Mouse (Mus musculus) activated CD4-positive, CD25-positive, alpha-beta regulatory T cell, adult 4 months (primary cell): ENCODE data around the gene Vps18. TPM values are rescaled to one million over a fixed set of nuclear protein-coding genes. Genes with fewer than 3 reads are reported as not detected.

ENCODE experiments used
- ATAC-seq: one replicate; pipeline ENCODE4 v1.8.0; 2017
- polyA plus RNA-seq, 2 experiments: library from polyadenylated mRNA; unstranded; fragments of 100-300 nt; shearing (Covaris generic); gene quantifications; one replicate each; pipeline ENCODE4 v1.2.1; 2017

The Vps18 gene
- polyA plus RNA-seq, 2 experiments from 2014 or later: 4.7 to 7.1 TPM

DNA sequence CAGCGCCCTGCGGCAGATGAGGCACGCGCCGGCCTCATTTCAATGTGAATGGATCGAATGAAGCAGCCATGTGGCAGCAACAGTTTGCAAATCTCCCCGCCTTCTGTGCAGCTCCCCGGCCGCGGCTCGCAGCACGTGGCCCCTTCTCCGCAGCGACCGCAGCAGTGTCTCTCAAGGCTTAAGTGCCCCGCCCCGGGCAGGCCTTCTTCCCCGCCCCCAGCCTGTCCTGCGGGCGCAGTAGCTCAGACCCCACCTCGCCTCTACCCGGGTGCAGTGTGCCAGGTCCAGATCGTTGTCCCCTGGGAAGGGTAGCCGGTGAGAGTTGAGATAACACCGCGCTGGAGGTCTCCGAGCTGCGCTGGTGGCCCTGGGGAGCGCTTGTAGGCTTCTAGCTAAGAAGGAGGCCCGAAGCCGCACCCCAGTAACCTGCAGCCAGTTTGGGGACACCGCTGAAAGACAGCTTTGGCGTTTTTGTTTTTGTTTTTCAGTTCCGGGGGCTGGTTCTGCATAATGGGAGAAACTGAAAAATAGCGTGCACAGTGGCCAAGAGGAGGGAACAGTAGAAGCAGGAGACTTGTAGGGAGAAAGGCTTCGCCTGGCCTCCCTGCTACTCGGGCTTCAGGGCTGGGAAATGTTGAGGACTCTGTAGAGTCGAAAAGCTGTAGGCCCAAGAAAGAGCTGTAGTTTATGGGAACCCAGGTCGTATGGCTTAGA, 34.2 kb downstream of the Vps18 start:
- no peak for ATAC-seq

DNA sequence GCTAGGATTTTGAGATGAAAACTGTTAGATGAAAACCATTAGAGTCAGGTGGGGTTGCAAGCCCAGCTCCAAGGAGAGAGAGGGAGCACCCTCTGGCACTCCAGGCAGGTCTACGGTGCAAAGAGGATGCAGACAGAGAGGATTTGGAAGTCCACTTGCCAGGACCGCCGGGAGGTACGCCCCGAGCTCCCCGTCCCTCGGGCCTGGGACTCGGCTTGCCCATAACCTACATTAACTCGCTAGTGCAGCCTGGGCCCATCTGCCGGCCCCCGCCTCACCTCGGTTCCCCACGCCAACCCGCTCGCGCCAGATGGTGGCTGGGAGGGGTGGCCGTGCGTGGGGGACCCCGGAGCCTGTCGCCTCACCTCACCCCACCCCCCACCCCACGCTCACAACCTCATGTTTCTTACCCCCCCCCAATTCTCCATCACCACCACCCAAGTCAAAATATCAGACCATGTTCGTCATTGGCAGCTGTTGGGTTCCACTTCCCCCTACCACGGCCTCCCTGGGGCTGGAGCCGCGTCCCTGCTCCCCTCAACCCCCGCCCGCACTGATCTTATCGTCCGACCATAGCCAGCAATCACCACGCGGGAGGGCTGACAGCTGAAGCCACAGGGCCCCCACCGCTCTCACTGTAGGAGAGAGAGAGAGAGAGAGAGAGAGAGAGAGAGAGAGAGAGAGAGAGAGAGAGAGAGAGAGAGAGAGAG, 35.5 kb downstream of the Vps18 start:
- no peak for ATAC-seq

DNA sequence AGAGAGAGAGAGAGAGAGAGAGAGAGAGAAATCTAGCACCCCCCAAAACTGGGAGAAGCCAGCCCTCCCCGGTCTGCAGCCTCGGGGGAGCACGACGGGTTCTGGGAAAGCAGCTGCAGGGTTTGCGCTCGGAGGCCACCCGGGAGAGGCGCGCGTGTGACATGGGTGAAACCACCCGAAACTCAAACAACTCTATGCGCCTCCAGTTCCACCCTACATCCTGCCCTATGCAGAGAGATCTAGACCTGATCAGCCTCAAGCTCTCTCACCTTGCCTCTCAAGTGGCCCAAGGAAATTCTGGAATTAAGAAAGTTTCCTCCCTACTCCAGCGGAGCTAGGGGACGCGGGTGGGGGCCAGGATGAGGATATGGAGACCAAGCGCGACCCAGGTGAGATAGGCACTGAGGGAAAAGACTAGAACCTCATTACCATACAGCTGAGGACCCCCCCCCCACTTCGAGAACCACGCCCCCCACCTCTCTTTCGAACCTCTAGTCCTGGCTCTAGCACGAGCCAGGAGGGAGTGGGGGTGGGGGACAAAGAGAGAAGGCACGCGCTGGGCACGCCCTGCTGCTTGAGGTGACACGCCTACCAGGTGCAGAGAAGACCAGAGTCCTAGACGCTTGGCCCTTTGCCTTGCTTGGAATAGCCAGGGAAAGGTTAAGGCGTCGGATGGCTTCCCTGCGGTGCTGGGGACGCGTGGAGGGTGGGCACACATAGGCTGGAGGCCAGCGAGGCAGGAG, 36.2 kb downstream of the Vps18 start:
- ATAC-seq: no peak

DNA sequence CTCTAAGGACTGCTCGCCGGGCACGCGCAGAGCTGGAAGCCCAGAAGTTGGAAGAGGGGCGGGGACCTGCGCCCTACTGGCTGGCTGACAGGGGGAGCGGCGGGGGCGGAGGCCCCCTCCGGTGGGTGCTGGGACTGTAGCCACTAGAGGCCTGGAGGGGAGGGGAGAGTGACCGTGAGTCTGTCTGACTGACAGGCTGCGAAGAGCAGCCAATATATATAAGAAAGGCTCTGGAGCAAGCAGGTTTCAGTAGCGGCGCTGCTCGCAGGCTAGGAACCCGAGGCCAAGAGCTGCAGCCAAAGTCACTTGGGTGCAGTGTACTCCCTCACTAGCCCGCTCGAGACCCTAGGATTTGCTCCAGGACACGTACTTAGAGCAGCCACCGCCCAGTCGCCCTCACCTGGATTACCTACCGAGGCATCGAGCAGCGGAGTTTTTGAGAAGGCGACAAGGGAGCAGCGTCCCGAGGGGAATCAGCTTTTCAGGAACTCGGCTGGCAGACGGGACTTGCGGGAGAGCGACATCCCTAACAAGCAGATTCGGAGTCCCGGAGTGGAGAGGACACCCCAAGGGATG, 37.1 kb downstream of the Vps18 start, which contains the start of gene Dll4:
Gene Dll4 (plus strand): TSS at position 217 of the 576 bp plus-strand sequence.
- ATAC-seq: no peak

DNA sequence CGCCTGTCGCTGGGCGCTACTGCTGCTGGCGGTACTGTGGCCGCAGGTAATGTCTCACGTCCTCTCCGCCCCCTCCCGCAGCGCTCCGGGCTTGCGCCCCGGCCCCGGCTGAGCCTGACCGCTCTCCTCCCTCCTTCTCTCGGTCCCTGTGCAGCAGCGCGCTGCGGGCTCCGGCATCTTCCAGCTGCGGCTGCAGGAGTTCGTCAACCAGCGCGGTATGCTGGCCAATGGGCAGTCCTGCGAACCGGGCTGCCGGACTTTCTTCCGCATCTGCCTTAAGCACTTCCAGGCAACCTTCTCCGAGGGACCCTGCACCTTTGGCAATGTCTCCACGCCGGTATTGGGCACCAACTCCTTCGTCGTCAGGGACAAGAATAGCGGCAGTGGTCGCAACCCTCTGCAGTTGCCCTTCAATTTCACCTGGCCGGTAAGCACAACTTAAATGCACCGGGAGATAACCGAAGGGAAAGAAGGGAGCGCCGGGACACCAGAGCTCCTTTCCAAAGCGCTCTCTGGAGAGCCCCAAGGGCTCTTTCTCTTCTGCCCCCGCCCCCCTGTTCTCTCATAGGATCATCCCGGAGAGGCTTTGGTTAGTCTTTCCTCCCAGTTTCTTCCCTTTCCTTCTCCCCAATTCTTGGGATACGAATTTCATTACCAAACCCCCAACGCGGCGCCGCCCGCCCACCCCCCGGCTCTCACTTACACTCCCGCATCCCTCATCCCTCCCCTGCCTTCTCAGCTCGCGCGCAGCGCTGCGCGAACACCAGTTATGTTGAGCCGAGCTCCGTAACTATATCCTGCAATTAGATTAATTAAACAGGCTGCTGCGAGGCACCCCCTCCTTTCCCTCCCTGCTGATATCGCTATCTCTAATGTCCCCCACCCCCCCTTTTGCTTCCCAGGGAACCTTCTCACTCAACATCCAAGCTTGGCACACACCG, 37.9 kb downstream of the Vps18 start:
- ATAC-seq: no peak

DNA sequence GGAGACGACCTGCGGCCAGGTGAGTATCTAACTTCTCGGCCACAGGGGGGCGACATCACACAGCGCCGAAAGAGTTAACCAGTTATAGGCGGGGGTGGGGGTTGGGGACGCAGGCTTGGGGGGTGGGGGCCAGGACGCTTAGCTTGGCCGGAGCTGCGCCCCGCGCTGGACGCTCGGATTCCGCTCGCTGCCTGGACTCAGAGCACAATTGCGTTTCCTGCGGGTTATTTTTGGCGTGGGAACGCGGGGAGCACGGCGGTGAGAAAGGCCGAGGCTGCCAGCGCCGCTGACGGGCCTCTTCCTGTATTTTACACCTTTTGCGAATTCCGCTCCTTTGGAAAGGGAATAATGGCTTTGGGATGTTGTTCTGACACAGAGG, 38.6 kb downstream of the Vps18 start:
- ATAC-seq: no peak

DNA sequence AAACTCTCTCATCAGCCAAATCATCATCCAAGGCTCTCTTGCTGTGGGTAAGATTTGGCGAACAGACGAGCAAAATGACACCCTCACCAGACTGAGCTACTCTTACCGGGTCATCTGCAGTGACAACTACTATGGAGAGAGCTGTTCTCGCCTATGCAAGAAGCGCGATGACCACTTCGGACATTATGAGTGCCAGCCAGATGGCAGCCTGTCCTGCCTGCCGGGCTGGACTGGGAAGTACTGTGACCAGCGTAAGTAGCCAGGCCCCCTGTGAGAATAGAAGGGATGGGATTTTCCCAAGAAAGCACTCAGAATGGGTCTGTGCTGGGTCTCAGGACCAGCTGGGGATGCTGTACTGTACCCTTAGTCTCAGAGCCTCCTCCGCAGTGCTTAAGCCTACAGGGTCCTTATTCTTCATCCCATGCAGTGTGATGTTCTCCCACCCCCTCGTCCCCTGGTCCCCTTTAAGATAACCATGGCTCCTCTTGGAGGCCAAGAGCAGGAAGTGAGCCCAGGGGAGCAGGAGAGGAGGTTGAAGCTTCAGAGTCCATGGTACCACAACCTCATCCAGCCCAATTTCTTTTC, 39.5 kb downstream of the Vps18 start:
- no peak for ATAC-seq

DNA sequence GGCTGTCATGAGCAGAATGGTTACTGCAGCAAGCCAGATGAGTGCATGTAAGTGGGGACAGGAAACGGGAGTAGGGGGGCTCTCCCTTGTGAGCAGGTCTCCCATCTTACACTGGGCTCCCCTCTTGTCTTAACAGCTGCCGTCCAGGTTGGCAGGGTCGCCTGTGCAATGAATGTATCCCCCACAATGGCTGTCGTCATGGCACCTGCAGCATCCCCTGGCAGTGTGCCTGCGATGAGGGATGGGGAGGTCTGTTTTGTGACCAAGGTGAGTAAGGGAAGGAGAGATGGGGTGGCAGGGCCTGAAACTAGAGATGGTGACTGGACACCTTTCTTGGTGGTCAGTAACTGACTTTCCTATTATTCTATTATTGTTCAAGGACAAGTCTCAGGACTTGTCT, 40.0 kb downstream of the Vps18 start:
- no peak for ATAC-seq

DNA sequence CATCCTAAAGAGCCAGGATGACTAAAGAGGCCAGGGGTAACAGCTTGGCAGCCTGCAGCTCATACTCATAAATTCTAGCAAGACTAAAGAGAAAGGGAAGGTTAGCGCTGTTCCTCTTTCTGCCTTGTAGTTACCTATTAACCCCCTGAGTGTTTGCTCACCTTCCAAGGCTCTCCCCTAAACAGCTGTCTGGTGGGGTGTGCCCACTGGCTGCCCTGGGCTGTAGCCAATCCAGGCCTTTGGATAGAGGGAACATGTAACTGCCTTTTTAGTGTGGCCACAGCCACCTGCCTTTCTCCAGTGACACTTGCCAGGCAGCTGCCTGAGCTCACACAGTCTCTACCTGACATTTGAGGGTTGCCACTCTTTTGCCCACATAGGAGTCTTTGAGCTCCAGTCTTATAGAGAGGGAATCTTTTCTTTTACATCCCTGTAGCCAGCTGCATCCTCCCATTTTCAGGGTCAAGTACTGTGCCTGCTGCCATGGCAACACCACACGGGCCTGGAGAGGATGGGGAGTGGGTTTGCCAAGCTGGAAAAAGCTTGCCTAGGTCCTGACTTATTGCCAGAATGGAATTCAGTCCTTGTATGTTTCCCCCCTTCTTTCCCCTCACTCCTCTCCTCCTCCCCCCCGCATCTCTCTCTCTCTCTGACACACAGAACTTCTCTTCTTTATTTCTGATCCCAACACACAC, 40.7 kb downstream of the Vps18 start:
- no peak for ATAC-seq

DNA sequence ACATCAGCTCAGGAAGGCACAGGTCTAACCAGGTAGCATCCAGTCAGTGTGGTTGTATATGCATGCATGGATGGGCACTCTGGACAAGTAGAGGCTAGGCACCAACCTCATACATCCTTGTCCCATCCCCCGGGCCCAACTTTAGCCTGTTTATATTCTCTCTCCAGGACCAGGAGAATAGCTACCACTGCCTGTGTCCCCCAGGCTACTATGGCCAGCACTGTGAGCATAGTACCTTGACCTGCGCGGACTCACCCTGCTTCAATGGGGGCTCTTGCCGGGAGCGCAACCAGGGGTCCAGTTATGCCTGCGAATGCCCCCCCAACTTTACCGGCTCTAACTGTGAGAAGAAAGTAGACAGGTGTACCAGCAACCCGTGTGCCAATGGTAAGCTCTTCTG, 42.3 kb downstream of the Vps18 start:
- ATAC-seq: no peak

DNA sequence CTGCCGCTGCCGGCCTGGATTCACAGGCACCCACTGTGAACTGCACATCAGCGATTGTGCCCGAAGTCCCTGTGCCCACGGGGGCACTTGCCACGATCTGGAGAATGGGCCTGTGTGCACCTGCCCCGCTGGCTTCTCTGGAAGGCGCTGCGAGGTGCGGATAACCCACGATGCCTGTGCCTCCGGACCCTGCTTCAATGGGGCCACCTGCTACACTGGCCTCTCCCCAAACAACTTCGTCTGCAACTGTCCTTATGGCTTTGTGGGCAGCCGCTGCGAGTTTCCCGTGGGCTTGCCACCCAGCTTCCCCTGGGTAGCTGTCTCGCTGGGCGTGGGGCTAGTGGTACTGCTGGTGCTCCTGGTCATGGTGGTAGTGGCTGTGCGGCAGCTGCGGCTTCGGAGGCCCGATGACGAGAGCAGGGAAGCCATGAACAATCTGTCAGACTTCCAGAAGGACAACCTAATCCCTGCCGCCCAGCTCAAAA, 43.7 kb downstream of the Vps18 start:
- ATAC-seq: no peak

DNA sequence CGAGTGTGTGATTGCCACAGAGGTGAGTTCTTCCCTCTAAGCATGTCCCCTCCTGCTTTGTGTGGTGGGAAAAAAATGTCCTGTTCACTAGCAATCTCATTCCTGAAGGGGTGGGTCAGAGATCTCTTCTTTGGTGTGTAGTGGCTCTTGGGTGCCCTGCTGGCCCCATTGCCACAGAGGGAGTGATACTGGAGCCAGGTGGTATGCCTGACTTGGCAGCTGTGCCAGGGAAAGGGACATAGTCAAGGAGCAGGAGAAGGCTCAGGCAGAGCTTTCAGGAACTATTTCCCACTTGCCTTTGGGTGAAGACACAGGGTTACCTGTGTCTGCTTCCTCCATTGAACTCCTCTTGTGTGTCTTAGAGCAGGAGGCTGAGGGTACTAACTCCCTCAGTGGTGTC, 45.6 kb downstream of the Vps18 start:
- no peak for ATAC-seq

DNA sequence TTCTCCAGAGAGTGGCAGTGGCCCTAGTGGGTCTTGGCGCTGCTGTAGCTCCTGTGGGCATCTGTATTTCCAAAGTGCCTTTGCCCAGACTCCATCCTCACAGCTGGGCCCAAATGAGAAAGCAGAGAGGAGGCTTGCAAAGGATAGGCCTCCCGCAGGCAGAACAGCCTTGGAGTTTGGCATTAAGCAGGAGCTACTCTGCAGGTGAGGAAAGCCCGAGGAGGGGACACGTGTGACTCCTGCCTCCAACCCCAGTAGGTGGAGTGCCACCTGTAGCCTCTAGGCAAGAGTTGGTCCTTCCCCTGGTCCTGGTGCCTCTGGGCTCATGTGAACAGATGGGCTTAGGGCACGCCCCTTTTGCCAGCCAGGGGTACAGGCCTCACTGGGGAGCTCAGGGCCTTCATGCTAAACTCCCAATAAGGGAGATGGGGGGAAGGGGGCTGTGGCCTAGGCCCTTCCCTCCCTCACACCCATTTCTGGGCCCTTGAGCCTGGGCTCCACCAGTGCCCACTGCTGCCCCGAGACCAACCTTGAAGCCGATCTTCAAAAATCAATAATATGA, 46.5 kb downstream of the Vps18 start:
- ATAC-seq: no peak

DNA sequence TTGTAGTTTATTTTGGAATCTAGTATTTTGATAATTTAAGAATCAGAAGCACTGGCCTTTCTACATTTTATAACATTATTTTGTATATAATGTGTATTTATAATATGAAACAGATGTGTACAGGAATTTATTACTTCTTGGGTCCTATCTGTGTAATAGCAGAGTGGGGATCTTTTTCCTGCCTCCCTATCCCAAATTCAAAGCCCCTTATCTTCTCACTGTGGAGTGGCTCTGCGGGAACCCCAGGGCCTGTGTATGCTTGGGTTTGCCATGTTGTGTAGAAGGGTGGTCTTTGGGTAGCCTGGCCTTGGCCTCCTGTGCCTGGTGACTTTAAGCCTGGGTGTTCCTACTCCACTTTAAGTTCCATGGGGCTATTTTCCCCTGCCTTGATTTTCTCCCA, 47.0 kb downstream of the Vps18 start:
- no peak for ATAC-seq

DNA sequence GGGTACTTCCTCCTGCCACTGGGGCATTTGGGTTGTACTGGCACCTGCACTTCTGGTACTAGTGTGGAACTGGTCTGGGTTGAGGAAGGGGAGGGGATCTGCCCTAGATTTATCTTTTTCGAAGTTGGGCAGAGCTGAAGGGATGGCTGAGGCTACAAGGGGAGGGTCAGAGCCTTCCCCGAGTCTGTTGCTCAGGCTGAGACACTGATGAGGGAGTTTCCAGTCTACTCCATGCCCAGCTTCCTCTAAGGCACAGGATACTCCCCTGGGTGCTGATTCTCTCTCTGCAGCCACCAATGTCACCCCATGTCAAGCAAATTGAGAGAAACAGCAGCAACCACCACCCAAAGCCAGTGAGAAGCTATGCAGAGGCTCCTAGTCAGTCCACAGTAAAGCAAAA, 47.5 kb downstream of the Vps18 start:
- no peak for ATAC-seq

DNA sequence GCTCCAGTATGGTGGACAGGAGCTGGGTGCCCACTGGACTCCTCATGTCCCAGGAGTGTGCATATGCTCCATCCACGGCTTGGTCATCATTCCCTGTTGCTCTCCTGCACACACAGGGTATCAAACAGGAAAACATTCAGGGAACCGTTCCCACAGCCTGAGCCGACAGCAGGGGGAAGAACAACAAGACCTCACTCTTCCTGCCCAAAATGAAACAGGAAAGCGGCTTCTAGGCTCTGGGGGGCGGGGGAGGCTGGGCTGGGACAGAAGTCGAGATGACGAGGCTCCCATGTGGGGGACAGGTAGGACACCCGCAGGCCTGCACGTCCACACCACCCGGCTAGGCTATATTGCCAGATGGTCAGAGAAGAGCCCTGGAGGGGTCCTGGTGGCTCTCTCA, 47.9 kb downstream of the Vps18 start:
- no peak for ATAC-seq

DNA sequence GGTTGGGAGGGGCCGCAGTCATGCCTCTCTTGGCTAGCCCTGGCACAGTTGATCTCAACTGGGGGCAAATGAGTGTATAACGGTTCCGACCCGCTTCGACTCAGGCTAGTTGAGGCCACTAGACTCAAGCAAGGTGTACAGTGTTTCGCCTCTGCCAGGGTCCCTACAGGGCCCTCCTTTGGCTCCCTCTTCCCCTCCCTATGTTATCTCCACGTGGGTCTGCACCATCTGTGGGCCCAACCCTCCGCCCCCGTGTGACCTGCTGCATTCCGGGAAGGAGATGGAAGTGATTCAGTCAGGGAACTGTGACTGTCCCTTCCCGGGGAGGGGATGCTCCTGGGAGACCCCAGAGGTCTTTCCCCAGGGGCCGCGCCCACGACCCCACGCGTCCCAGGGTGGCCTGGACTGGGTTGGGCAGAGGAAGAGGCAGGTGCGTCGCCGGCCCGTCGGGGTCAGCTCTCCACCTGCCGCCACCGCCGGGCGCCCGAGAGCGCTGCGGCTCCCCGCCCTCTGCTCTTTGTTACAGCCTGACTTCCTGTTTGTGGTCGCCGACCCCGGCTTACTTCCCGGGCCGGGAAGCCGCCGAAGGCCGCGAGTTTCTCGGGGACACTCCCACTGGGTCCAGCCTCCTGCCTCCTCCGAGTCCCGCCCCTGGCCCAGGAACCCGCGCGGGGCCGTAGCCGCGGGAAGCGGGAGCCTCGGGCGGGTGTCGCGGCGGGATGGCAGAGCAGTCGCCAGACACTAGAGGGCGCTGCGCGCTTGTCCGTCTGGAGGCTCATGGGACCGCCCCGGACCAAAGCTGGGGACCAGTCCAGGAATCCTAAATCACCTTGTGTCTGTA, 49.1 kb downstream of the Vps18 start:
- ATAC-seq: peak; percentile 87

DNA sequence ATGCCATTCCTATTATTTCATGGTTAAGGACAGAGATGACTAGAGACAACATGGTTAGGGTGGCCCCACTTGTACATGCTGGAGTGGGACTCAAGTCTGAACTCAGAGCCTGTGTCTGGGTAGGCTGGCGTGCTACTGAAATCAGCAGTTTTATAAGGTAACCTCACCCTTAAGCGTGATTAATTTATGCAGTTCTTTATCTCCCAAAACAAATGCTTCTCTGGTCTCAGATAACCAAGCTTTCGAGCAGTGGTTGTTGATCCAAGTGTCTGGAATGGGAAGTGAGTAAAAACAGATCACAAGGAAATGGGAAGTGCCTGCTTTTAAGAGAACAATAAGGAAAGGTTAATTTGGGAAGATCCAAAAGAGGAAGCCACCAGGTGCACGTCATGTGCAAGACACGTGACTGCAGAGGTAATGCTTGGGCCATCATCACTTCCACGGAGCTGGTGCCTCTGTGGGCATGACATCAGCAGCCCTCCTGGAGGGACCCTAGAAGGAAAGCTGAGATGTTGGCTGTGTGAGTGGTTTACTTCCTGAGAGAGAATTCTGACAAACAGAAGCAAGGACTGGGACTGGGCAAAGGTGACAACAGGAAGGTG, 56.1 kb downstream of the Vps18 start:
- no peak for ATAC-seq
